Comparison of ENCODE assay signal across 8 mouse cellular contexts in the genomic region with DNA sequence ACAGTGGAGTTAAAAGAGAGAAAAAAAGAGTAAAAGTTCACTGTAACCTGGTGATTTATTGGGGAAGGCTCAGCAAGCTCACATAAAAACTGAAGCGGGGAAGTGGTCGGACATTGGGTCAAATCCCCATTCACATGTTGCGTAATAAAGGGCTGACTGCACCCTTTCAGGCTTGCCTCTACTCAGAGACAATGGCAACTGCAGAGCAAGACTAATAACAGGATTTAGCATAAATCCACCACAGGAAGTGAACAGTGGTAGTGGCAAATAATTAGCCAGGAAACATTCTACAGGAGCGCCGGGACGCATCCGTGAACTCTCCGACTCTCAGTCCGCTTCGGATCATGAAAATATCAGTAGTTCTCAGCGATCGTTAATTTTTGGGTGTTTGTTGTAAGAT.
A peak's percentile ranks its signal among the peaks of the same experiment; 100 is the strongest.
DNase-seq lines count a peak whose midpoint lies in the region; ATAC-seq and TF ChIP-seq lines count a peak whose summit lies in the region.

No protein-coding gene starts in this region.

- intact Hi-C loops in left cerebral cortex, postnatal 14 days (cut with DNase I) = no loop called here

- 39% methylated on average over 12 of the region's 12 CpGs for WGBS in cerebellum, adult 2 months
- WGBS in hindbrain, embryonic 15.5 days = 8% methylated on average over 12 of the region's 12 CpGs
- 21% methylated on average over 12 of the region's 12 CpGs for WGBS in liver, embryonic 13.5 days (ENCODE audit: insufficient replicate concordance)

- H3K27ac ChIP-seq in cerebellum, adult 2 months (ENCODE audit: insufficient read depth, low read length) = no peak overlapping the region
- no peak overlapping the region for H3K27ac ChIP-seq in hindbrain, embryonic 15.5 days (replicated peaks)
- peak overlapping the region; percentile 29; the same call in 1 of the 2 replicates for H3K27ac ChIP-seq in liver, embryonic 13.5 days

- no peaks in the 10 kb centered on the region for H3K4me1 ChIP-seq in cerebellum, adult 2 months (ENCODE audit: control insufficient read depth, insufficient read depth, low read length)
- peaks cover 10% of the 10 kb centered on the region; the same call in 1 of the 2 replicates for H3K4me1 ChIP-seq in hindbrain, embryonic 15.5 days (replicated peaks)
- H3K4me1 ChIP-seq in liver, embryonic 13.5 days (replicated peaks) = no peaks in the 10 kb centered on the region

- H3K4me3 ChIP-seq in cerebellum, adult 2 months (replicated peaks; ENCODE audit: insufficient read depth, low read depth, low read length) = peak overlapping the region; percentile 7
- H3K4me3 ChIP-seq in hindbrain, embryonic 15.5 days = peak overlapping the region; percentile 24
- H3K4me3 ChIP-seq in liver, embryonic 13.5 days (replicated peaks) = peak overlapping the region; percentile 23

- DNase-seq in cerebellum, adult 2 months = no peak
- DNase-seq in cerebellum, adult 11 months = no peak
- peak; percentile 72 for DNase-seq in brain, embryonic 14.5 days (ENCODE audit: low read depth)
- no peak for DNase-seq in liver, embryonic 13.5 days
- DNase-seq in retina, postnatal 1 day = peak; percentile 62
- DNase-seq in left cerebral cortex, postnatal 14 days (ENCODE audit: low spot score in 2 of 2) = no peak
- no peak for DNase-seq in thymus, postnatal 25 days

- H3K4me2 ChIP-seq in hindbrain, embryonic 15.5 days = peak overlapping the region; percentile 58
- H3K4me2 ChIP-seq in liver, embryonic 13.5 days = peak overlapping the region; percentile 39

- no peak for ATAC-seq in hindbrain, embryonic 15.5 days (ENCODE audit: low FRiP score, low read depth)
- ATAC-seq in liver, embryonic 13.5 days (ENCODE audit: low read depth) = 0 out of 2 replicates have a peak, but pooled peaks have one; percentile 26

- H3K36me3 ChIP-seq in hindbrain, embryonic 15.5 days = no peaks in the 10 kb centered on the region
- no peaks in the 10 kb centered on the region for H3K36me3 ChIP-seq in liver, embryonic 13.5 days

- H3K9ac ChIP-seq in hindbrain, embryonic 15.5 days = no peak overlapping the region
- no peak overlapping the region for H3K9ac ChIP-seq in liver, embryonic 13.5 days

- H3K27me3 ChIP-seq in cerebellum, adult 2 months (ENCODE audit: control insufficient read depth, insufficient read depth, low read length) = no peaks in the 10 kb centered on the region
- no peaks in the 10 kb centered on the region for H3K27me3 ChIP-seq in hindbrain, embryonic 15.5 days
- H3K27me3 ChIP-seq in liver, embryonic 13.5 days = no peaks in the 10 kb centered on the region

- TF ChIP-seq CTCF in cerebellum, adult 2 months (IDR thresholded peaks at IDR 0.05; ENCODE audit: borderline replicate concordance, insufficient read depth, low read depth, low read length) = no peak
- TF ChIP-seq CTCF in brain, embryonic 14.5 days (IDR thresholded peaks at IDR 0.05; ENCODE audit: borderline replicate concordance, extremely low read depth, insufficient read depth, insufficient read length) = no peak

- no peak for TF ChIP-seq POLR2A in cerebellum, adult 2 months (IDR thresholded peaks at IDR 0.05; ENCODE audit: borderline replicate concordance, insufficient read depth, low read length)
- no peak for TF ChIP-seq POLR2A in brain, embryonic 14.5 days (IDR thresholded peaks at IDR 0.05; ENCODE audit: borderline replicate concordance, extremely low read depth, insufficient read depth, insufficient read length, poor library complexity, severe bottlenecking)

- no peaks in the 10 kb centered on the region for H3K9me3 ChIP-seq in hindbrain, embryonic 15.5 days
- no peaks in the 10 kb centered on the region for H3K9me3 ChIP-seq in liver, embryonic 13.5 days (replicated peaks)

Comparison
In these comparisons a context has a peak if more than half of its experiments do, and no peak if none do; other contexts are left out.
1. DNase-seq: peak in brain, embryonic 14.5 days (single experiment) and retina, postnatal 1 day (single experiment); none in cerebellum, adult 2 months (0 of 2), cerebellum, adult 11 months (single experiment), liver, embryonic 13.5 days (single experiment), left cerebral cortex, postnatal 14 days (0 of 2) and thymus, postnatal 25 days (single experiment).
2. Peak in every context shown above with its lines, with median percentiles within 50 percentile points of each other: H3K4me3 ChIP-seq.